Mouse (Mus musculus) neural tube, embryonic 15.5 days (tissue): ENCODE results near the gene Trp53rkb. TPM values are rescaled to one million over a fixed set of nuclear protein-coding genes. Genes with fewer than 3 reads are reported as not detected.
"Not testable (repeated sequence)": the region's sequence is repeated elsewhere in the genome, so short reads cannot be mapped to it uniquely, and the experiment has no call there.

Source experiments
- ATAC-seq: fragments of 200-750 bp; cut with Nextera tagmentation; 2 replicates; pipeline ENCODE4 v1.8.0; 2017; ENCODE audit warnings: mild to moderate bottlenecking, moderate TSS enrichment, moderate library complexity; ENCODE audit not compliant: low FRiP score
- H3K27ac ChIP-seq: fragments of 300-500 bp; sonication (generic); replicated peaks from 2 replicates; pipeline ENCODE4 v1.5.1; 2015; ENCODE audit warnings: mild to moderate bottlenecking, inconsistent platforms
- H3K27me3 ChIP-seq: fragments of 300-500 bp; sonication (generic); replicated peaks from 2 replicates; pipeline ENCODE4 v1.6.1; 2015; ENCODE audit warnings: inconsistent platforms
- H3K36me3 ChIP-seq: fragments of 300-500 bp; sonication (generic); 2 replicates; pipeline ENCODE4 v1.6.1; 2015; ENCODE audit warnings: inconsistent platforms
- H3K4me1 ChIP-seq: fragments of 300-500 bp; sonication (generic); 2 replicates; pipeline ENCODE4 v1.6.1; 2015; ENCODE audit warnings: inconsistent platforms
- H3K4me2 ChIP-seq: fragments of 300-500 bp; sonication (generic); 2 replicates; pipeline ENCODE4 v1.6.1; 2015; ENCODE audit warnings: inconsistent platforms, mild to moderate bottlenecking, moderate library complexity
- H3K4me3 ChIP-seq: fragments of 300-500 bp; sonication (generic); replicated peaks from 2 replicates; pipeline ENCODE4 v1.5.1; 2015; ENCODE audit warnings: mild to moderate bottlenecking, inconsistent platforms
- H3K9ac ChIP-seq: fragments of 300-500 bp; sonication (generic); replicated peaks from 2 replicates; pipeline ENCODE4 v1.6.1; 2015; ENCODE audit warnings: mild to moderate bottlenecking, inconsistent platforms
- H3K9me3 ChIP-seq: fragments of 300-500 bp; sonication (generic); replicated peaks from 2 replicates; pipeline ENCODE4 v1.6.1; 2016; ENCODE audit warnings: inconsistent platforms
- WGBS: fragments of 180-500 bp; shearing (Covaris S2); methylation state at CpG from one replicate; pipeline ENCODE4 v1.1.7; 2015; ENCODE audit warnings: mixed read lengths; 5-methylcytosine and 5-hydroxymethylcytosine counted together
- polyA plus RNA-seq: library from polyadenylated mRNA; unstranded; fragments of >200 nt; fragmentation: Nextera tagmentation; extraction: Ambion mirVana; gene quantifications from 2 replicates; pipeline ENCODE4 v1.2.1, GENCODE M21; 2015

Gene Trp53rkb
- 9.1 and 10.3 TPM in 2 replicates for polyA plus RNA-seq

DNA sequence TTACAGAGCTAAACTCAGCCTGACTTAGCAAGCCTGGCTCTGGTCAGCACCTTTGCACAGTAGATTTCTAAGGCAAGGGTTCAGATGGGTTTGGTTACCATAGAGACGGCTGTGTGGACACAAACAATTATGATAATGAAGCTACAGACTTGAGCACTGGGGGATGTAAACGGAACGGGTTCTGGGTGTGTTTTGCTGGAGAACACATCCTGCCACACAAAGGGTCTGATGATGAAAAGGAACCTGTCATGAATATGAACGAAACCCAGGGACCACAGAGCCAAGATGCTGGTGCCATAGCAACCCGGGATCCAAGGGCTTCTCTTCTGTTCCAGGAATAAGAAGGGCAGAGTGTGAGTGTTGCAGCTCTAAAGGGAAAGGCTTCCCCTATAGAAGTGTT lies at the start of gene Trp53rkb:
Trp53rkb (plus strand) TSS at position 177 of the 400 bp plus-strand sequence.
- Histone ChIP-seq H3K4me1 (peaks cover 16% of the 10 kb centered on the region), H3K9ac (peak within 1 kb of the TSS; percentile 49), H3K27ac (peak within 1 kb of the TSS; percentile 78), H3K9me3 (no peaks in the 10 kb centered on the region), H3K4me2 (peak within 1 kb of the TSS; percentile 65), H3K4me3 (peak within 1 kb of the TSS; percentile 78), H3K36me3 (peaks cover 15% of the 10 kb centered on the region), H3K27me3 (no peaks in the 10 kb centered on the region; the same call in 1 of the 2 replicates)
- 26% methylated on average over 5 of the region's 5 CpGs for WGBS
- peak; percentile 39; the same call in 1 of the 2 replicates for ATAC-seq

DNA sequence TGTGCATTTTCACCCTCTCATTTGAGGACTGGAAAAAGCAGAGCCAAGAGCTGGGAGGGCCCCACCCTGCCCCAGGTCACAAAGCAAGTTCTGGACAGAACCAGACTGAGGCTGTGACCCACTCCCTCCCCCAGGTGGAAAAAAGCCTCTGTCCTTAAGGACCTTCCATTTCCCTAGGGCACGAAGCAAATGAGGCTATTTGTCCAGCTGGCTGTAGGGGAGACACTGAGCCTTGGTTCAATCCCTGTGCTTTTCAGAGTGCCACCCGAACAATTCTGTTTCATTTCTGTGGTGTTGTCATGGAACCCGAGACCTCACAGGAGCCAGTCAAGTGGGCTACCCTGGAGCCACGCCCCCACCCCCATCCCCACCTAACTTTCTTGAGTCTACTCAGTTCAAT lies 48.8 kb upstream of the Trp53rkb start:
- H3K36me3 ChIP-seq, result no peaks in the 10 kb centered on the region
- H3K4me2 ChIP-seq, result no peak overlapping the region
- H3K4me1 ChIP-seq, result no peaks in the 10 kb centered on the region
- 35% methylated on average over 4 of the region's 4 CpGs for WGBS
- H3K9me3 ChIP-seq, result no peaks in the 10 kb centered on the region
- no peak for ATAC-seq
- no peak overlapping the region for H3K4me3 ChIP-seq
- H3K27me3 ChIP-seq, result no peaks in the 10 kb centered on the region
- no peak overlapping the region for H3K9ac ChIP-seq
- no peak overlapping the region for H3K27ac ChIP-seq

DNA sequence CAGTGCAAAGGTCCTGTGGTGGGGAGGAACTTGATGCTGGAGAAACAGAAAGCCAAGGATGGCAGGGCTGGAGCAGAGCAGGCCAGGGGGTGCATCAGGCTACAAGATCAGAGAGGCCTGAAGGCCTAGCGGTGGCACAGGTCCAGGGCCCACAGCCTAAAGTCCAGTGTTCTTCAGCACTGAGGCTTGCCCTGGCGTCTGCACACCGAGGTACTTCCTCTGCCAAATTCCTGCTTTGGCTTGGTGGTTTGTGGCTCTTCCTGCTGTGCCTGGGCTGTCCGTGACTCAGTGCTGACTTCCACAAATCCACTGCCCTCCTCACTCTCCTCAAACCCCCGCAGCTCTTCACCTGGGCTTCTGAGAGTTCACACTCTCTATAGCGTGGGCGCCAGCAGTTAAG lies 47.9 kb upstream of the Trp53rkb start:
- Histone ChIP-seq H3K4me2 (no peak overlapping the region), H3K27me3 (no peaks in the 10 kb centered on the region), H3K9ac (no peak overlapping the region), H3K27ac (no peak overlapping the region), H3K9me3 (no peaks in the 10 kb centered on the region), H3K36me3 (no peaks in the 10 kb centered on the region), H3K4me1 (no peaks in the 10 kb centered on the region), H3K4me3 (no peak overlapping the region)
- ATAC-seq, result no peak
- 82% methylated on average over 7 of the region's 7 CpGs for WGBS

DNA sequence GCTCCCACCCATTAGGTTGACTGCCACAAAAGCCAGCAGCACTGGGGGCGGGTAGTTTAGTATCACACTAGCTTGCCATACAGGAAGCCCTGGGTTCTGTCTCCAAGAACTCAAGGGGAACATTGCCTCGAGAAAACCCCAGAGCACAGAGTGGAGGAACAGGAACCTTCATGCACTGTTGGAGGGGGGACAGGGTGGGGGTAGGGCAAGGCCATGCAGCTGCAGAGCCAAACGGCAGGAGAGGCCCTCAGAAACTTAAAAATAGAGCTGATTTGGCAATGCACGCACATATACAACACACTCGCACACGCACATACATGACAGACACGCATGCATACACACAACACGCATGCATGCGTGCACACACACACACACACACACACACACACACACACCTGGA lies 46.5 kb upstream of the Trp53rkb start:
- no peak overlapping the region for H3K27ac ChIP-seq
- H3K9me3 ChIP-seq, result no peaks in the 10 kb centered on the region
- WGBS, result 87% methylated on average over 9 of the region's 9 CpGs
- no peak for ATAC-seq
- H3K4me2 ChIP-seq, result no peak overlapping the region
- H3K9ac ChIP-seq, result no peak overlapping the region
- no peak overlapping the region for H3K4me3 ChIP-seq
- no peaks in the 10 kb centered on the region for H3K36me3 ChIP-seq
- no peaks in the 10 kb centered on the region for H3K4me1 ChIP-seq
- no peaks in the 10 kb centered on the region for H3K27me3 ChIP-seq

DNA sequence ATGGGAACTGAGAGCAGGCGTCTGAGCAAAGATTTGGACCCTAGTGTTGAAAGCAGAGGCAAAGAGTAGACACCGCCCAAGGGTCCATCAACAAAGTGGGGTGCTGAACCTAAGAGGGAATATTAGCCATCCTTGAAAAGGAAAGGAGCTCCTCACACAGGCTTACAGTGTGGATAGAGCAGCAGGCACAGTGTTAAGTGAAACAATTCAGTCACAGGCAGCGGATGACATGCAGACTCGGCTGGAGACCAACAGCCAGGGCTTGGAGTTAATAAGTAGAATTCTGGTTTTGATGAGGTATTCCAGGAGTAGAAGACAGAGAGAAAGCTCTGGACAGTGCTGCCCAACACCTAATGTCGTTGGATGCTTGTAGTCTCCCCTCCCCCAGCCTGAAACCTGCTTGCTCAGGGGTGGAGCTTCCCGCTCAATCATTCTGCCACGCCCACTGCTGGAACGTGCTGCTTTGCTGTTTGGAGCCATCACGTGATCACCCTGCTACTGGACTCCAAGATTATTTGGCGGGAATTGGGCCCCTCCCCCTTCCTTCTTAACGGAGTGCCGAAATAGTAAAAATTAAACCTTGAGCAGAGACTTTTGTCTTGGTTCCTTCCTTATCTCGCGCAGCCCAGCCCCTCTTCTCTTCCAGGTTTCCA lies 45.9 kb upstream of the Trp53rkb start:
- not testable (repeated sequence) for H3K4me2 ChIP-seq, H3K27me3 ChIP-seq, H3K27ac ChIP-seq, H3K9ac ChIP-seq, H3K36me3 ChIP-seq, H3K4me1 ChIP-seq, H3K4me3 ChIP-seq, ATAC-seq, H3K9me3 ChIP-seq
- WGBS, result 57% methylated on average over 14 of the region's 14 CpGs

DNA sequence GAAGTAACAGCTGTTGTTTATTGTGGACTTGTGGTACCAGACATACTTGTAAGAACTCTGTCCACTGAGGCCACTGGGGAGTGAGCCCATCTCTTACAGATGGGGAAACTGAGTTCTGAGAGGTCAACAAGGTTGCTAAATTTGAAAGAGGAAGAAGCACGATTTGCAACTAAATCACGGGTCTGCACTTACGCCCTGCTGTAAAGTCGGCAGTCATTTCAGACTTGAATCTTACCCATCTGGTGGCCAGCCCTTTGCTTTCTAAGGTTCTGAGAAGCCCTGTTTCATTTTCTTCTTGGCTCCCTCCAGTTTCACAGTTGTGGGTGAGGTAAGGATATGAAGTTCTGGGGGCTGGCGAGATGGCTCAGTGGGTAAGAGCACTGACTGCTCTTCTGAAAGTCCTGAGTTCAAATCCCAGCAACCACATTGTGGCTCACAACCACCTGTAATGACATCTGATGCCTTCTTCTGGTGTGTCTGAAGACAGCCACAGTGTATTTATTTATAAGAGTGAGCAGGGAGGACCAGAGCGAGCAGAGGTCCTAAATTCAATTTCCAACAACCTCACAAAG lies 41.6 kb upstream of the Trp53rkb start:
- H3K27me3 ChIP-seq, result no peaks in the 10 kb centered on the region
- H3K4me1 ChIP-seq, result no peaks in the 10 kb centered on the region
- no peak overlapping the region for H3K4me2 ChIP-seq
- H3K9me3 ChIP-seq, result no peaks in the 10 kb centered on the region
- 83% methylated on average over 6 of the region's 6 CpGs for WGBS
- no peak for ATAC-seq
- no peak overlapping the region for H3K27ac ChIP-seq
- no peak overlapping the region for H3K4me3 ChIP-seq
- no peaks in the 10 kb centered on the region for H3K36me3 ChIP-seq
- H3K9ac ChIP-seq, result no peak overlapping the region

DNA sequence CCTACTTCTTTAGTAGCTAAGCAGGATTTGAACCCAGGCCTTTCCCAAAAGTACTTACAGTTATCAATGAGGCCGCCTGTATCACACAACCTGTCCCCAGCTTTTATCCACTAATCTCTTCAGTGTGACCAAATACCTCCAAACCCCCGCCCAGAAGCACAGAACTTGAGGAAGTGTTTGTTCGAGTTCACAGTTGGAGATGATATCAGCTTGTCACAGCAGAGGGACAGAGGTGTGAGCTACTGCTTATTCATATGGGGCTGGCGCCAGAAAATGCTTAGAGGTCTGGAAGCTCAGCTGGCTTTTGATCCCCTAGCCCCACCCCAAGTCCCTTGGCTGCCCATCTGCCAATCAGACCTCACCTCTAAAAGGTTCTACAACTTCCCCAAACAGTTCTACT lies 38.1 kb upstream of the Trp53rkb start:
- 80% methylated on average over 4 of the region's 4 CpGs for WGBS
- H3K4me2 ChIP-seq, result no peak overlapping the region
- H3K27me3 ChIP-seq, result no peaks in the 10 kb centered on the region
- no peak overlapping the region for H3K27ac ChIP-seq
- no peaks in the 10 kb centered on the region for H3K36me3 ChIP-seq
- H3K4me1 ChIP-seq, result no peaks in the 10 kb centered on the region
- no peak overlapping the region for H3K9ac ChIP-seq
- no peak overlapping the region for H3K4me3 ChIP-seq
- H3K9me3 ChIP-seq, result no peaks in the 10 kb centered on the region
- ATAC-seq, result no peak

DNA sequence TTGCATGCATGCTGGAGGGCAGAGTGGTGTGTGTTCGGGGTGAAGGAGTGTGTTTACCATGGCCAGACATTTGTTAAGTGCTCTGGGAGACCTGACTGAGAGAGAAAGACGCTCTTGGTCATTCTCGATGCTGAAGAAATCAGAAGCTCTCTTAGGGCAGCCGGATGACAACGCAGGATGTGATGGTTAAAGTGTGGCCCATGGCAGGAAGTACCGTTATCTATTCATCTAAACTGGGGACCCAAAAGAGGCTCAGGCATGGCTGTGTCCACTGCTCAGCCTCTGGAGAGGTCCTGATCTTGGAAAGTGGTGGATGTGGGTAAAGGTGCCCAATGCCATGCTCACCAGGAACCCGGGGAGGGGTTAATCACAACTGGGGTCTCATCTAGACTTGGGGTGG lies 37.6 kb upstream of the Trp53rkb start:
- no peak overlapping the region for H3K4me2 ChIP-seq
- no peak overlapping the region for H3K27ac ChIP-seq
- WGBS, result 85% methylated on average over 7 of the region's 7 CpGs
- no peaks in the 10 kb centered on the region for H3K4me1 ChIP-seq
- no peaks in the 10 kb centered on the region for H3K9me3 ChIP-seq
- ATAC-seq, result no peak
- H3K9ac ChIP-seq, result no peak overlapping the region
- H3K36me3 ChIP-seq, result no peaks in the 10 kb centered on the region
- H3K27me3 ChIP-seq, result no peaks in the 10 kb centered on the region
- no peak overlapping the region for H3K4me3 ChIP-seq

DNA sequence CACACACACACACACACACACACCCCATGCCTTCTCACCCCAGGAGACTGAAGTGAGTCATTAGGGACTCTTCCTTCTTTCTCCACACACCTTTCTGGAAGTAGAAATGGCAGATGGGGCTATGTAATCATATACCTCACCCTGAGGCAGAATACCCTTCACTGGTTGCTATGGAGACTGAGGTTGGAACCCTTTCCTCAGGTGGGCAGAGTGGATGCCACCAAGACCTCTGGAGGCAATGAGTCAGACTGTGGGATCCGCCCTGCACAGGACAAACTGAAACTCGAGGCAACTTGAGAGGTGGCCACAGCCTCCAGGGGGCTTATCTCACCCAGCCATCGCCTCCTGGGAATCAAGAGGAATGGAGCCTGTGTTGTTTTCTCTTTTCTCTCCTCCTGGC lies 34.4 kb upstream of the Trp53rkb start:
- WGBS, result 52% methylated on average over 3 of the region's 3 CpGs
- Histone ChIP-seq H3K36me3 (no peaks in the 10 kb centered on the region), H3K27ac (no peak overlapping the region), H3K9me3 (no peaks in the 10 kb centered on the region), H3K27me3 (no peaks in the 10 kb centered on the region), H3K4me3 (no peak overlapping the region), H3K4me1 (no peaks in the 10 kb centered on the region), H3K4me2 (no peak overlapping the region), H3K9ac (no peak overlapping the region)
- no peak for ATAC-seq

DNA sequence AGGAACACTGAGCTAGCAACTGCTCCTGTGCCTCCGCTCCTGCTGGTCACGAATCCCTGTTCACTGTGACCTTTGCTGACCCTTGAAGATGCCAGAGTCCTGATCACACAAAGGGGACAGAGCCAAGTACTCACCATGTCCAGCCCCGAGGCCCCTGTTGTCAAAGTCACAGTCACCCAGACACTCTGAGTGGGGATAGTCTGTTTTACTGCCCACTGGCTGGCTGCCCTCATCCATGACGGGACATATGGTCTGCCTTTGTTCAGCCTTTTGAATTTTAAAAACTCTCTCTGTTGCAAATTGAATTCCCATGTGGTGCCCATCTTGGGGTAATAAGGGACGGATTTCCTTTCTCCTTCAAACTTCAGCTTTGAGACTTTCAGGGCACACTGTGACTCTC lies 28.3 kb upstream of the Trp53rkb start:
- Histone ChIP-seq H3K27ac (no peak overlapping the region), H3K4me1 (peaks cover 12% of the 10 kb centered on the region), H3K27me3 (no peaks in the 10 kb centered on the region), H3K4me2 (no peak overlapping the region), H3K9ac (no peak overlapping the region), H3K36me3 (no peaks in the 10 kb centered on the region), H3K9me3 (no peaks in the 10 kb centered on the region), H3K4me3 (no peak overlapping the region)
- no peak for ATAC-seq
- WGBS, result 19% methylated on average over 5 of the region's 5 CpGs

DNA sequence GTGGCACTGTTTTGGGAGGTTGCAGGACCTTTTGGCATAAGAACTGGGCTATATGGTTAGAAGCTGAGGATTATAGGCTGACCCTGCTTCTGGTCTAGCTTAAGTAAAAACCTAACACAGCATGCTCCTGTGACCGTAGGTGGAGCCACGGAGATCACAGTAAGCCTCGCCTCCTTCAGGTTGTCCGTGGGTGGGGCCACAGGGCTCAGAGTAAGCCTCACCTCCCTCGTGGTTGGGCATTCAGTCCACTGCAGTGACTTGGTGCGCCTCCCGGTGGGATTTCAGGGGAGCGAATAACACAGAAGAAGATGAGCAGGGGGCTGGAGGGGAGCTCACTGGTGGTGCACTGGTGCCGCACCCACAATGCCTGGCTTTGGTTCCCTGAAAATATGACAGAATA lies 24.7 kb upstream of the Trp53rkb start:
- ATAC-seq, result no peak
- Histone ChIP-seq H3K36me3 (no peaks in the 10 kb centered on the region), H3K9ac (no peak overlapping the region), H3K4me3 (no peak overlapping the region), H3K27me3 (no peaks in the 10 kb centered on the region), H3K4me1 (peaks cover 12% of the 10 kb centered on the region), H3K4me2 (no peak overlapping the region), H3K9me3 (no peaks in the 10 kb centered on the region), H3K27ac (no peak overlapping the region)
- 75% methylated on average over 9 of the region's 9 CpGs for WGBS

DNA sequence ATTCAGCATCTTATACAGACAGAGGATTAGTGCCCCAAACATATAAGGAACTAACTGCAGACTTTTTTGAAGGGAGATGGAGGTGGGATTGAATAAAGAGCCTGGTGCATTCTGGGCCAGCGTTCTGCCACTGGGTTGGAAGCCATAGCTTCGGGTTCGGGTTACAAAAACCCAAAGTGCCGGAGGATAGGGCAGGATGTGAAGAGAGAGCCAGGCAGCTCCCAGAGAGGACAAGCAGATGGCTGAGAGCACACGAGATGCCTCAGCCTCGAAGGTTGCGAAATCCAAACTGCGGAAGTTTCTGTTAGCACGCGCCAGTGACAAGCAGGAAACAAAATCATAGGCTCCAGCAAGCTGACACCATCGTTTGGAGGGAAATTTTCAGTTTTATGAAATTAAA lies 20.9 kb upstream of the Trp53rkb start:
- Histone ChIP-seq H3K27ac (no peak overlapping the region), H3K27me3 (no peaks in the 10 kb centered on the region), H3K9ac (no peak overlapping the region), H3K4me3 (no peak overlapping the region), H3K36me3 (no peaks in the 10 kb centered on the region), H3K4me1 (no peaks in the 10 kb centered on the region; the same call in 1 of the 2 replicates), H3K4me2 (no peak overlapping the region), H3K9me3 (no peaks in the 10 kb centered on the region)
- ATAC-seq, result no peak
- 81% methylated on average over 11 of the region's 11 CpGs for WGBS
